Mouse (Mus musculus) macrophage (primary cell): Measurements from ENCODE around the gene Ccdc9. TPM values are rescaled to one million over a fixed set of nuclear protein-coding genes. Genes with fewer than 3 reads are reported as not detected.
"Not testable (repeated sequence)": the region's sequence is repeated elsewhere in the genome, so short reads cannot be mapped to it uniquely, and the experiment has no call there.

Source experiments
- H3K27ac ChIP-seq: fragments of 350-480 bp; formaldehyde crosslinking; 2 replicates; pipeline ENCODE4 v1.9.0; 2021
- H3K36me3 ChIP-seq: fragments of 350-480 bp; formaldehyde crosslinking; 2 replicates; pipeline ENCODE4 v1.9.0; 2021; ENCODE audit errors: inconsistent target
- H3K4me3 ChIP-seq: fragments of 350-480 bp; formaldehyde crosslinking; 2 replicates; pipeline ENCODE4 v1.9.0; 2021; ENCODE audit errors: inconsistent target
- H3K79me2 ChIP-seq: fragments of 350-480 bp; formaldehyde crosslinking; 2 replicates; pipeline ENCODE4 v1.9.0; 2021; ENCODE audit errors: inconsistent target
- WGBS: methylation state at CpG from one replicate; pipeline ENCODE4 v1.1.7; 2026; ENCODE audit warnings: inconsistent platforms; ENCODE audit not compliant: missing documents; 5-methylcytosine and 5-hydroxymethylcytosine counted together
- polyA plus RNA-seq: library from polyadenylated mRNA; stranded (reverse); fragments of 250-400 nt; gene quantifications from 3 replicates; pipeline ENCODE4 v1.2.4, GENCODE M21; 2018; ENCODE audit warnings: inconsistent platforms

The Ccdc9 gene
- polyA plus RNA-seq, 1 experiment from 2014 or later = 183 TPM

DNA sequence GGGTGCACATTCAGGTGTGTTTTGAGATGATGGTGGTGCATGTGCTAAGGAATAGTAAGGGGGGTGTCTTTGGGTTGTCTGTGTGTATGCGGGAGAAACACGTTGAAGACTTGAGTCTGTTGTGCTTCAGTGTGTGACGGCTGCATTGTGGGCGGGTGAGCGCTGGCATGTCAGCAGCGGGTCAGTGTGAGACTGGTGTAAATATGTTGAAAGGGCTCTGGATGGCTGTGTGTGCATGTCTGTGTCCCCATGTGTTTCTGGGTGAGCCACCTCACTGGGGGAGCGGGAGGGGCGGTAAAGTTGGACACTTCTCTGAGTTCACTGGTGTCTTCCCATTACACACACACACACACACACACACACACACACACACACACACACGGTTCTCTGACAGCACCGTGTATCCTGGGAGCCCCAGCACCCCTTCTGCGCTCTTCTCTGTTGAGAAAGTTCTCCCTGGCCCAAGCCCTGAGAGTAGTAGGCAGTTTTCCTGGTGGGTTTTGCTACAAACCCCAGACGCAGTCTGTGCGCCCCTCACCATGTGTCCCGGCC is 24.9 kb upstream of the Ccdc9 start:
- peaks cover 48% of the 10 kb centered on the region for H3K79me2 ChIP-seq
- peak overlapping the region; percentile 91 for H3K27ac ChIP-seq
- H3K4me3 ChIP-seq = peak overlapping the region; percentile 77
- peaks cover 3% of the 10 kb centered on the region; the same call in 1 of the 2 replicates for H3K36me3 ChIP-seq
- 1% methylated on average over 13 of the region's 14 CpGs for WGBS

DNA sequence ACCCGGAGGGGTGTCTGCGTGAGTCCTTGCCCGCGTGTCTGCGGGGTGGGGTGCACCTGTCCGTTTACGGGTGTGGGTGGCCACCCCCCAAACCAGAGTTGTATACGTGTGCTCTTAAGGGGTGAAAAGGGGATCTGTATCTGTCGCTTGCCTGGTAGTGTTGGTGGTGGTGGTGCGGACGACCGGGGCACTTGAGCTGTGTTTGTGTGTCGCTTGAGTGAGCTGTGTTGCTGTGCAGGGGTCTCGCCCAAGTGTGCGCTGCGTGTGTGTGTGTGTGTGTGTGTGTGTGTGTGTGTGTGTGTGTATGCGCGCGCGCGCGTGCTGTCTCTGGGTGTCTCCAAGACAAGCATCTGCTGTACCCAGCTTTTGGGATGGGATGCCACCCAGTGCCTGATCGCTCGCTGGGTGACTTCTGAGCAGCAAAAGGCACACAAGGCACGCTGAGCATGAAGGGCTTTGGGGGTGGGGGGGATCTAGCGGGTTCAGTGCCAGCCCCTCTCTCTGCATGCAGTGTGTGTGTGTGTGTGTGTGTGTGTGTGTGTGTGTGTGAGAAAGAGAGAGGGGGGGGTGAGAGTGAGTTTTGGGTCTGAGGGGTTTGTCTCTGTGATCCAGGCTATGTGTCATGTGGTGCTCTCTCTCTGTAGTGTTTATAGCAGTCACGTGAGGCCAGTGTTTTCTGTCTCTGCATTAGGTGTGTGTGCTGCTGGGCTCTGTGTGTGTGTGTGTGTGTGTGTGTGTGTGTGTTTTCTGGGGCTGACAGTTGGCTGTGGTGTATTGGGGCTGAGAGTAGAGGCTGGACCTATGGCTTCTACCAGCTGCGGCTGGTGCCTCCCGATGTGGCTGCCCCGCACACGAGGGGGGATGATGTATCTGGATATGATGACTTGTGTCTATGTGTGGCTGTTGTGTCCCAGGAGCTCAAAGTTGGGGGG is 24.2 kb upstream of the Ccdc9 start:
- peaks cover 44% of the 10 kb centered on the region for H3K79me2 ChIP-seq
- under 1% methylated on average over 17 of the region's 31 CpGs for WGBS

DNA sequence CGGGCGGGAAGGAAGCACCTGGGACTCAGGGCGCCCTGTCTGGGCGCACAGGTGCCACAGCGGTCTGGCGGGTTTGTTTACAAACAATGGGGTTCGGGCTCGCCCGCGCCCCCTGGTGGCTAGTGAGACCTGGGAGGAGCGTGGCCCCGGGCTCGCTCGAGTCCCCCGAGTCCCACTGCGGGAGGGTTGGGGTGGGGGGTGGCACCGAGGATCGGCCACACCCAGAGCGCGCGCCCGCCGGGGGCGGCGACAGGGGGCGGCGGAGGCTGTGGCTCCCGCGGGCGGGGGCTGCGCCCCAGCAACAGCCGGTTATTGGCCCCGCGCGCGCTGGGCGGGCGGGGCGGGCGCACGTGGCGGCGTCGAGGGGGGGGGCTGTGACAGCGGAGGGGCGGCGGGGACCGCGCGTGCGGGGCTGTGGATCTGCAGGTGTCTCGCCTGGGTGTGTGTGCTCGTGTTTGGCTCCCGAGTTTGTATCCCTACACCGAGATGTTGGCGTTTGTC is 23.5 kb upstream of the Ccdc9 start:
- Histone ChIP-seq H3K27ac (peak overlapping the region; percentile 91), H3K36me3 (no peaks in the 10 kb centered on the region), H3K79me2 (peaks cover 37% of the 10 kb centered on the region), H3K4me3 (peak overlapping the region; percentile 77)
- 1% methylated on average over 39 of the region's 56 CpGs for WGBS

More for the DNA sequence above, 24.2 kb upstream of the Ccdc9 start:
- no peaks in the 10 kb centered on the region for H3K36me3 ChIP-seq
- peak overlapping the region; percentile 77 for H3K4me3 ChIP-seq
- peak overlapping the region; percentile 91 for H3K27ac ChIP-seq

DNA sequence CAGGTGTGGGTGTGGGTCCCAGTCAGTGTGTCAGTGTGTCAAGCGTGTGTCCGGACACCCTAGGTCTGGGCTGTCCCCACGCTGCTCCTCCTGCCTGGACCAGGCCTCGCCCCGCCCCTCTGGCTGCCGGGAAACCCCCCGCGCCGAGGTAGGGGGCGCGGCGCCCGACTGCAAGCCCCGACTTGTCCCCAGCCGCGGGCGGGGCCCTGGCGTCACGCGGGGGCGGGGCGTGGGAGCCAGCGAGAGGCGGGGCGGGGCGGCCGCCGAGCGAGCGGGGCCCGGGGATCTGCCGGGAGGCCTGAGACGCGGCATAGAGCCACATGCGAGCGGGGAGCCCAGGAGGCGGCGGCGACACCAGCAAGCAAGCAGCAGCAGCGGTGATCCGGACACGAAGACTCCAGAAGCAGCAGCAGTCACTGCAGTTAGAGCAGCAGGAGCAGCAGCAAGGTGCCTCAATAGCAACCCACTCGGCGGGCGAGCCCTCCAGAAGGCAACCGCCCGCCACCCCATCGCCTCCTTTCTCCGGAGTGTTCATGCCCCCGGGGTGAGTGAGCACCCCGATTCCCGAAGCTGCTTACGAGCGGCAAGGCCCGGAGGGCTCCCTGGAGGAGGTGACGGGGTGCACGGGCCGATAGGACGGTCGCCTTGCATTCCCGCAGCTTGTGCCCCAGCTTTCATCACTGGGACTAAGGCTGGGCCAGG is 22.9 kb upstream of the Ccdc9 start:
- under 1% methylated on average over 43 of the region's 61 CpGs for WGBS

DNA sequence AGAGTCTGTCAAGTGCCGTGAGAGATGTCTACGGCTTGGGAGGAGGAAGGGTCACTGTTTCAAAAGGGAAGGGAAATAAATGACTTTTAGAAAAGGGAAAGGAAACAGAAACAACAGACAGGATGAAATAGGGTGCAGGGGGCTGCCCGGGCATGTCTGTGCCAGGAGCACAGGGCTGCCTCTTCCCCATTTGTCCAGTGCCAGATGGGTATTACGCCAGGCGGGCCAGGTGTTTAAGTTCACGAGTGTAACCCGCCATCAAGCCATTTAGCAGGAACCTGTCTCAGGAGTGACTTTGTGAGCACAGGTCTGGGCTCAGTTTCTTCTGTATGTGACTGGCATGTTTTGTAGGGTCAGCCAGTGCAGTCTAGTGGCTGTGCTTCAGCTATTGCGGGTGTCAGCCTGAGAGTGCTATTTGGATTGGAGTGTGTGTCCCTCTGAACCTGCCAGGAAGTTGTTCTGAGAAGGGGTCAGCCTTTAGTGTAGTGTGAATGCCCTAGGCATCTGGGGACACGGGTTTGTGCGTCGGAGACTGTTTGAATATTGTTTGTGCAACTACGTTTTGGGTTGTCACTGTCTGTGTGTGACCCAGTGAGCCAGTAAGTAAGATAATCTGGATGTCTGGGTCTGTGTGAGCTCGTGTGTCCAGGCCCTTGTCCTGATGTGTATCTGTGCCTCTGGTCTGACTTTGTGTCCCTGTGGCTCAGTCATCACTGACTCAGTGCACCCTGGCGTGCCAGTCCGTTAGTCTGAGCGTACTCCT is 22.1 kb upstream of the Ccdc9 start:
- H3K79me2 ChIP-seq = peaks cover 27% of the 10 kb centered on the region
- H3K27ac ChIP-seq = peak overlapping the region; percentile 97
- peak overlapping the region; percentile 22 for H3K4me3 ChIP-seq
- H3K36me3 ChIP-seq = no peaks in the 10 kb centered on the region
- WGBS = 6% methylated on average over 16 of the region's 16 CpGs

More for the DNA sequence above, 22.9 kb upstream of the Ccdc9 start:
- peaks cover 31% of the 10 kb centered on the region for H3K79me2 ChIP-seq
- H3K27ac ChIP-seq = peak overlapping the region; percentile 97
- no peaks in the 10 kb centered on the region for H3K36me3 ChIP-seq
- peak overlapping the region; percentile 61 for H3K4me3 ChIP-seq

DNA sequence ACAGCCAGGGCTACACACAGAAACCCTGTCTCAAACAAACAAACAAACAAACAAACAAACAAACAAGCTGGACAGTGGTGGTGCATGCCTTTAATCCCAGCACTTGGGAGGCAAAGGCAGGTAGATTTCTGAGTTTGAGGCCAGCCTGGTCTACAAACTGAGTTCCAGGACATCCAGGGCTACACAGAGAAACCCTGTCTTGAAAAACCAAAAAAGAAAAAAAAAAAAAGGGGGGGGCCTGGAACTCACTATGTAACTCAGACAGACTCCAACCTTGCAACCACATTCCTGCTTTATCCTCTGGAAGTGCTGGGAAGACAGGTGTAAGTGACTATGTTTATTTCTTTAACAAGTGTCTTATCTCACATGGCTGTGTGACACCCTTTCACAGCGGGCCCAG is 21.5 kb upstream of the Ccdc9 start, which contains the start of gene Bbc3:
Gene Bbc3 (plus strand): TSS at position 301 of the 400 bp plus-strand sequence.
- WGBS = 42% methylated on average over 1 of the region's 1 CpGs
- H3K36me3 ChIP-seq = not testable (repeated sequence)
- peak within 1 kb of the TSS; percentile 22 for H3K4me3 ChIP-seq
- peaks cover 27% of the 10 kb centered on the region for H3K79me2 ChIP-seq
- H3K27ac ChIP-seq = peak within 1 kb of the TSS; percentile 97

DNA sequence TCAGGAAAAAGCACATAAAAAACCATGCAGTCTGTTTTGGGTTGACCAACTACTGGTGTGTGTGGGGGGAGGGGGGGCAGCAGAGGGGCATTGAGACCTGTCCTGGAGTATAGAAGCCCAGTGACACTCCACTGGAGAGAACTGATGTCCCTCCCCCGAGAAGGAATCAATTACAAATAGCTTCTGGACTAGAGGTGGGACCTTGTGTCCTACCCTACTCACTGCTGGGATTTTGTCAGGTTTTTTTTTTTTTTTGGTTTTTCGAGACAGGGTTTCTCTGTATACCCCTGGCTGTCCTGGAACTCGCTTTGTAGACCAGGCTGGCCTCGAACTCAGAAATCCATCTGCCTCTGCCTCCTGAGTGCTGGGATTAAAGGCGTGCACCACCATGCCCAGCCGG is 20.5 kb upstream of the Ccdc9 start:
- 69% methylated on average over 6 of the region's 6 CpGs for WGBS
- H3K4me3 ChIP-seq, H3K36me3 ChIP-seq: not testable (repeated sequence)
- H3K79me2 ChIP-seq = peaks cover 22% of the 10 kb centered on the region
- H3K27ac ChIP-seq = peak overlapping the region; percentile 97

DNA sequence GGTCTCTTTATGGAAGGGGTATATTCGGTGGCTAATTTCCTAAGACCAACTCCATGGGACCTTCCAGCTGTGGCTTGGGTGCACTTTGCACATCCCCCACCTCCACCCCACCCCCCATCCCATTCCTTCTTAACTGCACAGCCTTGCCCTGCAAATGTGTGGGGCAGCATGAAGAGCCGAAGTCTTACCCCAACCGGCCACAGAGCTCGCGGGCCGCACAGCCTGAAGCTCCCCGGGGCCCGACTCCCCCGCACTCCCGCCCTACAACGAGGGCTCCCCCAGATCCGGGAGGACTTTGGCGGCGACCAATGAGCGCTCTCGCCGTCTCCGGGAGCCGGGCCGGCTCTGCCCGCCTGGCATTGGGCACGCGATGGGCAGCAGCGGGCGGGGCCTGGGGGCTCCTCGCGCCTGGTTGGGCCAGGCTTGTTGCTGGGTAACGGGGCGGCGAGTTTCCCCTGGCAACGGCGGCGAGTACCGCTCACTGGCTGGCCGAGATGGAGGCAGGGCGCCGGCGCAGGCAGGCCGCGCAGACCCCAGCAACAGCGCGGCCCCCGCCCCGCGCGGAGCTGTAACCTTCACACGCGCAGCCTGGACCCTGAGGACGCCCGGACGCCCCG is 12.9 kb upstream of the Ccdc9 start:
- 3% methylated on average over 50 of the region's 52 CpGs for WGBS
- no peak overlapping the region for H3K4me3 ChIP-seq
- no peaks in the 10 kb centered on the region for H3K79me2 ChIP-seq
- no peaks in the 10 kb centered on the region for H3K36me3 ChIP-seq
- no peak overlapping the region for H3K27ac ChIP-seq

DNA sequence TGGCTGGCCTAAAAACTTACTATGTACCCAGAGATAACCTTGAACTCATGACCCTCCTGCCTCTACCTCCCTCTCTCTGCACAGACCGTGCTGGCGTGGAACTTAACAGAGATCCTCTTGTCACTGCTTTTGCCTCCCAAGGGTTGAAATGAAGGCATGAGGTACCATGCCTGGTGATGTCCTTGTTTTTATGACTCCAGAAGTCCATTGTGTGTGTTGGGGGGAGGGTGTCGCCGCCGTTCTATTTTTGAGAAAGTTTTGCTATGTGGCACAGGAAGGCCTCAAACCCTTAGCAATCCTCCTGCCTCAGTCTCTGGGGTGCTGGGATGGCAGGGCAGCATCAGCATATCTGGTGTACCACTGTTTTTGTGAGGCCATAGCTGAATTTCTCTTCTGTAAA is 12.3 kb upstream of the Ccdc9 start:
- no peak overlapping the region for H3K27ac ChIP-seq
- no peaks in the 10 kb centered on the region for H3K79me2 ChIP-seq
- H3K36me3 ChIP-seq = no peaks in the 10 kb centered on the region
- H3K4me3 ChIP-seq = no peak overlapping the region
- 75% methylated on average over 5 of the region's 5 CpGs for whole genome bisulfite sequencing

DNA sequence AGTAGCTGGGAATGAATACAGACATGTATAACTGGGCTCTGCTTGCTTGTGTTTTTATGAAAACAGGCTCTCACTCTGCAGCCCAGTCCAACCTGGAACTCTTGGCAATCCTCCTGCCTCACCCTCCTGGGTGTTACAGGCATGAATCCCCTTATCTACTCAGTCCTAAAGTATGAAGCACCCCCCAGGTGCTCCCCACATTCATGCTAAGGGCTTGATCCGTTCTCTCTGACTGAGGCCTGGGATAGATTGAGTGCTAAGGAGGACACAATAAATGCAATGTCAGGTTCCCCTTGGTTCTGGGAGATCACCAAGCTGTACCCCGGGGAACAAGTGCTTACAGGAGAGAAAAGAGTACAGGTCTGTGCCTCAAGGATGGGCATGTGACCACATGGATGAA is 11.0 kb upstream of the Ccdc9 start:
- no peak overlapping the region for H3K4me3 ChIP-seq
- H3K27ac ChIP-seq = peak overlapping the region; percentile 37; the same call in 1 of the 2 replicates
- 83% methylated on average over 2 of the region's 2 CpGs for WGBS
- no peaks in the 10 kb centered on the region for H3K79me2 ChIP-seq
- no peaks in the 10 kb centered on the region for H3K36me3 ChIP-seq

DNA sequence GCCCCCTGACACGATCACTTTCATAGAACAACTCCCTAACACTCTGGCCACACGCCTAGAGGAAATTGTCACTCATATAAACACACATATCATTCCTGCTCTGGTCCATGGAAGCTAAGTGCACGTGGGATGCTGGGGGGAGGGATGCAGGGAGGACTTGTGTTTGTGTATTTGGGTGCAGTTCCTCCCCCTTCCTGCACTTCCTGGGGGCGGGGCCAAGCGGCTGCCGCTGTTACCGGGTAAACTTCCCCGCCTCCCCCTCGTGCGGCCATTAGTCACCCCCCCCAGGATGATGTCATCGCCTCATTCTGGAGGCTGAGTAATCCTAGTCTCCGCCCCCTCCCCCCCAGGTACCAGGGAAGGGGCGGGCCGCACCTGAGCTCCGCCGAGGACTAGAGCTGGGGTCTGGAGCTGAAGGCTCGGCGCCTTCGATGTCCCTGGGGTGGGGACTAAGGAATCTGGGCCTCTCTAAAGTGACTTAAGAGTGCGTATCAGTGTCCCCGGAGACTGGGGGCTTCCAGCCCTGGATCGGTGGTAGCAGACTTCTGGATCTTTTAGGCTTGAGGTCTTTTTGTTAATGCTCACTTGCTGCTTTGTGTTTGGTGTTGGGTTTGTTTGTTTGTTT is 10.3 kb upstream of the Ccdc9 start:
- WGBS = 10% methylated on average over 17 of the region's 22 CpGs
- no peaks in the 10 kb centered on the region for H3K36me3 ChIP-seq
- peak overlapping the region; percentile 37 for H3K27ac ChIP-seq
- H3K4me3 ChIP-seq = no peak overlapping the region
- H3K79me2 ChIP-seq = no peaks in the 10 kb centered on the region

DNA sequence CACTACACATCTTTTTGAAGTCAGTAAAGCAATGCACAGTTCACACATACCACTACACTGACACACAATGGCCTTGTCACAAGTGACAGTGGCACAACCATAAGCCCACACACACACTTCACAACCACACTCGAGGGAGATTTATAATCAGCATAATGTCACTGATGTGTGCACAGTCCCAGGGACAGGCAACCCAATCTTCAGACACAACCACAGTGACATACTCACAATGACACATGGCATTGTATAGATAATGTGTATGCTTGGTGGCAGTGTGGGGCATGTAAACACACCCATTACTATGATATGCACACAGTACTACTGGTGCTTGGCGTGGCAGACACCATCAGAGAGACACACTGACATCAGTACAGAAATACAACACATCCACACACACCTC is 9.6 kb upstream of the Ccdc9 start:
- Histone ChIP-seq H3K79me2 (no peaks in the 10 kb centered on the region), H3K4me3 (no peak overlapping the region), H3K36me3 (no peaks in the 10 kb centered on the region), H3K27ac (peak overlapping the region; percentile 14)
- WGBS = 42% methylated on average over 2 of the region's 2 CpGs

DNA sequence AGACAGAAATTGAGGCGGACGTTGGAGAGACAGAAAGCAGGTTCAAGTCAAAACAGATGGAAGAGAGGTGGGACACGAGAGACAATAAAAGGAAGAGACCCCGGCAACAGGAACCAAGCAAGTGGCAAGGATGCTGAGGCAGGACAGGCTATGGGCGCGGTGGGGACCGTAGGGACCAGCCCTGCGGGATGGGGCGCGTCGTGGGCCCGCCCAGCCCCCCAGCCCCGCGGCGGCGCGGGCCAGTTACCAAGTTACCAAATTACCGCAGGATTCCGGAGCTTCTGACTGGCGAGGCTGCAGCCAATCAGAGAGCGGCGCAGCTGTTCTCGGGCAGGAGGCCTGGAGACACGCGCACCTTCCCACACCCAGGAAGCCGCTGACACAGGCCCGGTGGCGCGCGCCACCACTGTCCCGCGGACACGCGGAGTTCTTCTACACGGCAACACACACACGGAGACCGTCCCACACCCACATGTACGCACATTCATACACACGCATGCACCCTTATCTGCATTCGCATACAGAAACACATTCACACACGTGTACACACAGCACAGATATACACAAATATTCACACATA is 8.8 kb upstream of the Ccdc9 start:
- Histone ChIP-seq H3K4me3 (peak overlapping the region; percentile 28), H3K27ac (peak overlapping the region; percentile 87), H3K36me3 (no peaks in the 10 kb centered on the region), H3K79me2 (no peaks in the 10 kb centered on the region)
- WGBS = 4% methylated on average over 41 of the region's 41 CpGs
